Mouse (Mus musculus) bone marrow macrophage, adult 2 months (primary cell): Measurements from ENCODE around the gene Actl7b. TPM values are rescaled to one million over a fixed set of nuclear protein-coding genes. Genes with fewer than 3 reads are reported as not detected.
A peak's percentile ranks its signal among the peaks of the same experiment; 100 is the strongest.

Experiments
- H3K27ac ChIP-seq: 2 replicates; pipeline ENCODE4 v1.5.1; 2012; ENCODE audit warnings: low read depth, low read length; ENCODE audit not compliant: insufficient read depth
- H3K4me1 ChIP-seq: 2 replicates; pipeline ENCODE4 v1.6.1; 2012; ENCODE audit warnings: low read length; ENCODE audit not compliant: control insufficient read depth, insufficient read depth
- H3K4me3 ChIP-seq: 2 replicates; pipeline ENCODE4 v1.5.1; 2012; ENCODE audit warnings: mild to moderate bottlenecking, low read length, moderate library complexity; ENCODE audit not compliant: insufficient read depth
- CTCF ChIP-seq: IDR thresholded peaks from 2 replicates; pipeline ENCODE4 v1.5.1; 2012; ENCODE audit warnings: low read depth, mild to moderate bottlenecking, low read length, moderate library complexity
- POLR2A ChIP-seq: IDR thresholded peaks from 2 replicates; pipeline ENCODE4 v1.6.1; 2012; ENCODE audit warnings: mild to moderate bottlenecking, low read depth, low read length, borderline replicate concordance
- polyA plus RNA-seq: library from polyadenylated mRNA; stranded (reverse); fragments of >200 nt; gene quantifications from 2 replicates; pipeline ENCODE4 v1.2.4, GENCODE M21; 2012; ENCODE audit not compliant: missing spikeins, insufficient read depth, insufficient read length

Actl7b gene
- polyA plus RNA-seq, 1 experiment = not detected

DNA sequence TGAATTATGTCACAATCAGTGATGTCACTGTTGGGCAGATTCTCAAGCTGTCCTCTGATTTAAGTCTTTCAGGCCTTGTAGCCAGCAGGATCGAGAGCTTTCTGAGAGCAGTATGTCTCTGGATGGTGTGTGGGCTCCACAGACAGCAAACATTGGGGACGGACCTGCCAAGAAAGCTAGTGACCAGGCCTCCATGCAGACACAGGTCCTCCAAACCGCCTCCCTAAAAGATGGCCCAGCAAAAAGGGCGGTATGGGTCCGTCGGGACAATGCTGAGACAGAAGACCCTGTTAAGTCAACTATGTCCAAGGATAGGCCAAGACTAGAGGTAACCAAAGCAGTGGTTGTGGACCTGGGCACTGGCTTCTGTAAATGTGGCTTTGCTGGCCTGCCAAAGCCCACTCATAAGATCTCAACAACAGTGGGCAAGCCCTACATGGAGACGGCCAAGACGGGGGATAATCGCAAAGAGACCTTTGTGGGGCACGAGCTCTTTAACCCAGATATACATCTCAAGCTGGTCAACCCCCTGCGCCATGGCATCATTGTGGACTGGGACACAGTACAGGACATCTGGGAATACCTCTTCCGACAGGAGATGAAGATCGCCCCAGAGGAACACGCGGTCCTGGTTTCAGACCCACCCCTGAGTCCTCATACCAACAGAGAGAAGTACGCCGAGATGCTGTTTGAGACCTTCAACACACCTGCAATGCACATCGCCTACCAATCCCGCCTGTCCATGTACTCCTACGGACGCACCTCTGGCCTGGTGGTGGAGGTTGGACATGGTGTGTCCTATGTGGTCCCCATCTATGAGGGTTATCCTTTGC is 2.3 kb upstream of the Actl7b start, which contains the start of gene Actl7a:
TSS of gene Actl7a (plus strand) at position 51 of the 833 bp plus-strand sequence.
- Histone ChIP-seq H3K27ac (no peak within 1 kb of the TSS), H3K4me3 (no peak within 1 kb of the TSS), H3K4me1 (no peaks in the 10 kb centered on the region)
- TF ChIP-seq POLR2A = no peak
- no peak for TF ChIP-seq CTCF

DNA sequence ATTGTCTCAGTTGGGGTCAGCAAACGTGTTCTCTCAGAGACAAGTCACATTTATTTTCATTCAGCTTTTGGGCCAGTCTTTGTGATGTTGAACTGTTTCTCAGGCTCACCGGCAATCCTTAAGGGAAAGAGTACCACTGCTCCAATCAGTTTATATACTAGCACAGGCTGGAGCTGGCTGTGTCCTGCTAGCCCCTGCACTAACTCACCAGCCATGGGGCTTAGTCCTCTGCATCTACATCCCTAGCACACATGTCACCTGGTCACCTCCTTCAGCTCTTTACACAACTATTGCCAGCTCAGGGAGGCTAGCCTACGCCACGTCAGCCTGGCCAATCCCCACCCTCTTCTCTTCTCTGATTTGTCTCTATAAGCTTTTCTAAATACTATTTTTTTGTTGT is 1.5 kb upstream of the Actl7b start:
- TF ChIP-seq CTCF (no peak), POLR2A (no peak)
- Histone ChIP-seq H3K4me1 (no peaks in the 10 kb centered on the region), H3K27ac (no peak overlapping the region), H3K4me3 (no peak overlapping the region)

DNA sequence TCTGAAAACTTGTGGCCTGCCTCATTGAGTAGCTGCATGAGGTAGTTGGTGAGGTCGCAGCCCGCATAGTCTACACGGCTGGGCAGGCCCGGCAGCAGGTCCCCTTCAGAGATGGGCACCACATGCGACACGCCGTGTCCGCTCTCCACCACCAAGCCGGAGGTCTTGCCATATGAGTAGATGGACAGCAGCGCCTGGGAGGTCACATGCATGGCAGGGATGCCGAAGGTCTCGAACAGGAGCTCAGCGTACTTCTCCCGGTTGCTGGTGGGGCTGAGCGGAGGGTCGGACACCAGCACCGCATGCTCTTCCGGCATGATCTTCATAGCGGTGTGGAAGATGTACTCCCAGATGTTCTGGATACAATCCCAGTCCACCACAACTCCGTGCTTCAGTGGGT is 632 bp downstream of the Actl7b start:
- no peak overlapping the region for H3K4me3 ChIP-seq
- no peaks in the 10 kb centered on the region for H3K4me1 ChIP-seq
- no peak for TF ChIP-seq CTCF
- TF ChIP-seq POLR2A = no peak
- H3K27ac ChIP-seq = no peak overlapping the region

DNA sequence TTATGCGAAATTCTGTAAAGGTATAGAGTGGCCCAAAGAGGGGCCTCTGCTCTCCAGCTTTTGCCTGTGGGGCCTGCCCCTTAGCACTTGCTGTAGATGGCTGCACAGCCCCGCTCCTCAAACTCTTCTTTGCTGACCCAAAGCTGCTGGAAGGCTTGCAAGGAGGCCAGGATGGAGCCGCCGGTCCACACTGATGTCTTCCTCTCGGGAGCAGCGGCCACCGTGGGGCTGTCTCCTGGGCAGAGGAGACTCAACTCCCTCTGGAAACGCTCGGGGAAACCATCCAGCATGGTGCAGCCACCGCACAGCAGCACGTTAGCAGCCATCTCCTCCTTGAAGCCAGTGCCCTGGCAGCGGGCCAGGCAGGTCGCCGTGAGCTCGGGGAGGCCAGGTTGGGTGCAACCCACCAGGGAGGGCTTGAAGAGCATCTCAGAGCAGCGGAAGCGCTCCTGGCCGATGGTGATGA is 1.2 kb downstream of the Actl7b start, which contains the start of gene Gm26657:
TSS of gene Gm26657 (plus strand) at position 51 of the 466 bp plus-strand sequence.
- TF ChIP-seq CTCF (no peak), POLR2A (no peak)
- H3K4me3 ChIP-seq = no peak within 1 kb of the TSS
- H3K27ac ChIP-seq = no peak within 1 kb of the TSS
- no peaks in the 10 kb centered on the region for H3K4me1 ChIP-seq

DNA sequence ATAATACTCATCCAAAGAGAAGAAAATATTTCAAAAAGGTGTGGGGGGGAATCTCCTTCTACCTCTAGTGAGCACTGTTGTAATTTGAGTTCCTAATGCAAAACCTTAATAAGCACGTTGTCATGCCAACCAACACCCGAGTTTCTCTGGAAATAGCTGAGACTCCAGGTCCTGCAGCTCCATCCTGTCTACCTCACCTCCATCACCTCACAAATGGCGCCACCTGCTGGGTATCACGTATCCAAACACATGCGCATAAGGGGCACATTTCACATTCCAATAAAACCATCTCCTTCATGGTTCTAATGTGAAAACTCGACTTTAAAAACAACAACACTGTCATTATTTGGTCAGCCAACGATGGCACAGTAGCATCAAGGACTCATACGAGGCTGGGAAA is 15.4 kb downstream of the Actl7b start:
- H3K27ac ChIP-seq = no peak overlapping the region
- H3K4me1 ChIP-seq = no peaks in the 10 kb centered on the region
- no peak overlapping the region for H3K4me3 ChIP-seq
- TF ChIP-seq POLR2A = no peak
- peak; percentile 20; the same call in 1 of the 2 replicates for TF ChIP-seq CTCF

DNA sequence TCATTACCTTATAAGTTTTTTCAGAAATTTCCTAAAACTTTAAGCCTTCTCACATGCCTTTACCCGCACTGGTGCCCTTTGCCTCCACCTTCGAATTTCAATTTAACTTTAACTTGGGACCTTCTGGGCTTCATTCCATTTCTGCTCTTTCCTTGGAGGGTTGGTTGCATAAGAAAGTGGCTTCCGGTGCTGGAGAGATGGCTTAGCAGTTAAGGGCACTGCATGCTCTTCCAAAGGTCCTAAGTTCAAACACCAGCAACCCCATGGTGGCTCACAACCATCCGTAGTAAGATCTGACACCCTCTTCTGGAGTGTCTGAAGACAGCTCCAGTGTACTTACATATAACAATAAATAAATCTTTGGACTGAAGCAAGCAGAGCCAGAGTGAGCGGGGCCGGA is 18.0 kb downstream of the Actl7b start:
- Histone ChIP-seq H3K4me1 (no peaks in the 10 kb centered on the region), H3K4me3 (no peak overlapping the region), H3K27ac (no peak overlapping the region)
- no peak for TF ChIP-seq POLR2A
- TF ChIP-seq CTCF = no peak

DNA sequence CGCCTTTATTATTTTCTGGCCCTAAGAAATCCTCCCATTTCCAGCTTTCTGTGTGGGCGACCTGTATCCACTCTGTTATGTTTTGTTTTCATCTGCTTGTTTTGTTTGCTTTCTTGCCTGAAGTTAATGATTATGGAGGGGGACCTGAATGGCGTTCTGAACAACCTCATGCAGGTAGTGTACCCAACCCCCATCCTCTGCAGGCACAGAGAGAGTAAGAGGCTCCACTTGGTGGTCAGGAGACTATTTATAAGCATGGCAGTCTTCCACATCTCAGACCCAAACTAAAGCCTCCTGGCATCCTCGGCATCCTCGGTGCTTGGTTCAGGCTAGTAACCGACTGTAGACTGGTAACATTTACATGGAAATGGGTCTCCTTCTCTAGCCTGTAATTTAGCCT is 18.9 kb downstream of the Actl7b start:
- Histone ChIP-seq H3K4me3 (no peak overlapping the region), H3K27ac (no peak overlapping the region), H3K4me1 (no peaks in the 10 kb centered on the region)
- no peak for TF ChIP-seq CTCF
- no peak for TF ChIP-seq POLR2A

DNA sequence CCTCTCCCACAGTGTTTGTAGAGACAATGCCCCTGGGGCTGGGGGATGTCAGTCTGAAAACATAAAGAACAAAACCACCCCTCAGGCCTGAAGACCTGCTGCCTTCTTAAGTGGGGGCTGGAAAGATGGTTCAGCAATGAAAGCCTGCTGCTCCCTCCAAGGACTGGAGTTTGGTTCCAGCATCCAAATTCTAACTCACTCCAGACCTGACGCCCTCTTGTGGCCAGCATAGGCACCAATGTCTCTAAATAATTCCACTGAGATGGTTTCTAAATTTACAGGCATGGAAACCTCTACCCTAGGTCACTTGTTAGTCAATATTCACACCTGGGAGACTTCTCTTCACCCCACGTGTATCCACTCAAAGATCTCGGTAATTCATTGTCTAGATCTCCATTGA is 19.8 kb downstream of the Actl7b start:
- no peak overlapping the region for H3K27ac ChIP-seq
- H3K4me1 ChIP-seq = no peaks in the 10 kb centered on the region
- H3K4me3 ChIP-seq = no peak overlapping the region
- TF ChIP-seq CTCF (no peak), POLR2A (no peak)

DNA sequence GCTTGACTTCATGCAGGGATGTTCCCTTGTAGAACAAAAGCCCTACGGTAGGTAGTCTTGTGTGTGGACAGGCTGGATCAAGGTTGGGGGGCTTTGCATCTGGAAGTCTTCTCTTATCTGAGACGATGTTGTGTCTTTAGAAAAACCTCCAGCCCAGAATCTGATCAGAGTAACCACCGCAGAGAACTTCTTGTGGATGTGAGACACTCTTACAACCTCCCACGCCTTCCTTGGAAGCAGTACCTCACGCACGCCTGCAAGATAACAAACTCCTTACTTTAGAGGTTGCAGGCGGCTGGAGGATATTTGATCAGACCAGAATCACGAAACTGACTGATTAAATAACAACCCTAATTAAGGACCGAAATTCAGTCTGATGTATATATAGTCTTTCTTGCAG is 20.8 kb downstream of the Actl7b start:
- TF ChIP-seq POLR2A = no peak
- TF ChIP-seq CTCF = no peak
- Histone ChIP-seq H3K4me3 (no peak overlapping the region), H3K27ac (no peak overlapping the region), H3K4me1 (no peaks in the 10 kb centered on the region)

DNA sequence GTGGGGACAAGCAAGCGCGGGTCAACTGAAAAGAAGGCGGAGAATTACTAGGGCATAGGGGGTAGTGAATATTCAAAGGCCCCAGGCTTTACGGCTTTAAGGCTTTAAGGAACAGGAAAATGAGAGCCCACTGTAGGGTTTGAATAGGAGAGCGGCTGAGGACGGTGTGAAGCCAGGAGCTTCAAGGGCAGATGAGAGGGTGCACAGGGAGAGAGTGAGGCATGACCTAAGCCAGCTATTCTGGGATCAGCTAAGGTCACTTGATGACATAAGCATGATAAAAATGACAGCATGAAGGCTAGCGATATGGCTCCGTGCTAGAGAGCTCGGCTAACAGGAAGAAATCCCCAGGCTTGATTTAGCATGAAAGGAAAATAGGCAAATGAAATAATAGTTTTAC is 21.8 kb downstream of the Actl7b start:
- TF ChIP-seq CTCF (no peak), POLR2A (no peak)
- Histone ChIP-seq H3K27ac (no peak overlapping the region), H3K4me3 (no peak overlapping the region), H3K4me1 (no peaks in the 10 kb centered on the region)
